Mouse (Mus musculus) T-cell, adult 66 days (primary cell): ENCODE results near the gene Oxct2b. TPM values are rescaled to one million over a fixed set of nuclear protein-coding genes. Genes with fewer than 3 reads are reported as not detected.

Experiments
- total RNA-seq, 2 experiments: library from RNA; stranded (reverse); gene quantifications; 3 replicates in 1 of 2; 4 replicates in 1 of 2; pipeline ENCODE4 v1.2.4; 2023

The Oxct2b gene
- not detected for total RNA-seq

GRCm38 (mm10) chr4:123116011-123116410 is at the start of gene Oxct2b:
Gene Oxct2b (plus strand): TSS chr4:123116266.

GRCm38 (mm10) chr4:123104651-123105450 is 11.2 kb upstream of the Oxct2b start, which contains the start of gene Bmp8b:
Gene Bmp8b (plus strand): TSS chr4:123105165.

GRCm38 (mm10) chr4:123139513-123140154 is 23.6 kb downstream of the Oxct2b start, which contains the start of gene Ppie:
Gene Ppie (minus strand): TSS chr4:123139951.

Other genes starting within 250 kb of the Oxct2b start
- gene Cap1, start 230.2 kb upstream of the Oxct2b start, total RNA-seq, result 100 to 1,000 TPM; 406 to 432 TPM
- gene Mfsd2a, start 155.1 kb upstream of the Oxct2b start, total RNA-seq, result 1 to 10 TPM in 1 of 2 experiments, under 1 TPM in 1; 0.30 to 2.6 TPM
- gene Mycl, start 120.6 kb upstream of the Oxct2b start, total RNA-seq, result 1 to 10 TPM in 1 of 2 experiments, under 1 TPM in 1; 0.62 to 1.1 TPM
- gene Trit1, start 99.7 kb upstream of the Oxct2b start, total RNA-seq, result 10 to 100 TPM; 12.1 to 16.5 TPM
- gene Bmp8b, start 11.1 kb upstream of the Oxct2b start, total RNA-seq, result not detected
- gene Ppie, start 23.7 kb downstream of the Oxct2b start, total RNA-seq, result 10 to 100 TPM; 62.0 to 68.1 TPM
- gene Hpcal4, start 67.0 kb downstream of the Oxct2b start, total RNA-seq, result not detected
- gene Nt5c1a, start 85.2 kb downstream of the Oxct2b start, total RNA-seq, result not detected
- under 1 TPM in 1 of 2 experiments, not detected in 1; 0.23 TPM for gene Heyl, start 117.3 kb downstream of the Oxct2b start, total RNA-seq
- 10 to 100 TPM; 76.6 to 80.7 TPM for gene Pabpc4, start 146.1 kb downstream of the Oxct2b start, total RNA-seq
- gene Oxct2a, start 207.4 kb downstream of the Oxct2b start, total RNA-seq, result not detected
- under 1 TPM; 0.23 to 0.30 TPM for gene Bmp8a, start 227.0 kb downstream of the Oxct2b start, total RNA-seq